Mouse (Mus musculus) 3134 (cell line): ENCODE data around the gene Arsa.
A peak's percentile ranks its signal among the peaks of the same experiment; 100 is the strongest.
"Not testable (repeated sequence)": the region's sequence is repeated elsewhere in the genome, so short reads cannot be mapped to it uniquely, and the experiment has no call there.

Experiments
- DNase-seq: peaks from one replicate; pipeline ENCODE4 v3.0.0-alpha.2; 2011; ENCODE audit warnings: low spot score; ENCODE audit not compliant: insufficient read length; ENCODE audit errors: extremely low read depth

The Arsa gene

GRCm38 (mm10) chr15:89458942-89459341, 18.3 kb downstream of the Arsa start:
- DNase-seq, result no peak

- no peak for DNase-seq
Measured at GRCm38 (mm10) chr15:89455642-89456041, 21.6 kb downstream of the Arsa start.

GRCm38 (mm10) chr15:89454857-89455256, 22.4 kb downstream of the Arsa start:
- DNase-seq, result no peak

- no peak for DNase-seq
Measured at GRCm38 (mm10) chr15:89453865-89454478, 23.3 kb downstream of the Arsa start, which contains the start of gene Mapk8ip2. Mapk8ip2 (plus strand) TSS chr15:89453913.

- DNase-seq, result no peak
Measured at GRCm38 (mm10) chr15:89452906-89453864, 24.0 kb downstream of the Arsa start.

GRCm38 (mm10) chr15:89442486-89443070, 34.6 kb downstream of the Arsa start:
- DNase-seq, result no peak

GRCm38 (mm10) chr15:89435878-89436277, 41.3 kb downstream of the Arsa start:
- no peak for DNase-seq

GRCm38 (mm10) chr15:89434136-89434535, 43.1 kb downstream of the Arsa start:
- no peak for DNase-seq

- DNase-seq, result no peak
Measured at GRCm38 (mm10) chr15:89432946-89433345, 44.3 kb downstream of the Arsa start.

- DNase-seq, result no peak
Measured at GRCm38 (mm10) chr15:89431806-89432205, 45.4 kb downstream of the Arsa start.

GRCm38 (mm10) chr15:89431271-89431670, 46.0 kb downstream of the Arsa start:
- no peak for DNase-seq

GRCm38 (mm10) chr15:89430771-89431170, 46.5 kb downstream of the Arsa start:
- not testable (repeated sequence) for DNase-seq

- DNase-seq, result no peak
Measured at GRCm38 (mm10) chr15:89430341-89430740, 46.9 kb downstream of the Arsa start.

- peak; percentile 96 for DNase-seq
Measured at GRCm38 (mm10) chr15:89429352-89430221, 47.6 kb downstream of the Arsa start, which contains the start of the genes C730034F03Rik, Gm44502 and Chkb. C730034F03Rik (plus strand) TSS chr15:89429589. Gm44502 (minus strand) TSS chr15:89429696. Chkb (minus strand) TSS chr15:89429908.

- no peak for DNase-seq
Measured at GRCm38 (mm10) chr15:89428821-89429351, 48.3 kb downstream of the Arsa start.

- DNase-seq, result no peak
Measured at GRCm38 (mm10) chr15:89428136-89428790, 49.0 kb downstream of the Arsa start.

- DNase-seq, result no peak
Measured at GRCm38 (mm10) chr15:89426716-89427115, 50.5 kb downstream of the Arsa start.

GRCm38 (mm10) chr15:89425711-89426121, 51.5 kb downstream of the Arsa start, which contains the start of gene Cpt1b:
Cpt1b (minus strand) TSS chr15:89425863.
- no peak for DNase-seq

GRCm38 (mm10) chr15:89424621-89425020, 52.6 kb downstream of the Arsa start:
- DNase-seq, result no peak
